Mouse (Mus musculus) erythroid progenitor cell, adult 5-6 weeks (primary cell): Measurements from ENCODE around the gene Hspe1. TPM values are rescaled to one million over a fixed set of nuclear protein-coding genes. Genes with fewer than 3 reads are reported as not detected.

Source experiments
- ATAC-seq: replicated peaks from 2 replicates; pipeline ENCODE4 v1.8.0; 2016; ENCODE audit warnings: moderate number of reproducible peaks, mild to moderate bottlenecking, moderate TSS enrichment, inconsistent platforms; ENCODE audit not compliant: poor library complexity, low FRiP score, severe bottlenecking
- total RNA-seq, 2 experiments: library from RNA; stranded (forward) in 1 of 2; stranded (reverse) in 1 of 2; fragments of 150-400 nt in 1 of 2; fragments of 186-747, 209-891 nt in 1 of 2; gene quantifications; 2 replicates each; pipeline versions ENCODE4 v1.2.3 to v1.2.4; 2015 to 2017; ENCODE audit warnings: low replicate concordance in 2 of 2

Hspe1 gene
- total RNA-seq, 2 experiments from 2014 or later, result 40.1 to 84.3 TPM

GRCm38 (mm10) chr1:55130190-55130916 lies 42.4 kb downstream of the Hspe1 start:
- ATAC-seq, result peak; percentile 11; the same call in 1 of the 2 replicates

GRCm38 (mm10) chr1:55130943-55131401 lies 43.0 kb downstream of the Hspe1 start, which contains the start of gene Mob4:
Gene Mob4 (plus strand): TSS chr1:55131231.
- ATAC-seq, result peak; percentile 89

GRCm38 (mm10) chr1:55131424-55132014 lies 43.6 kb downstream of the Hspe1 start:
- peak; percentile 38 for ATAC-seq

GRCm38 (mm10) chr1:55132308-55132707 lies 44.4 kb downstream of the Hspe1 start:
- ATAC-seq, result no peak

GRCm38 (mm10) chr1:55133173-55133572 lies 45.2 kb downstream of the Hspe1 start:
- no peak for ATAC-seq

GRCm38 (mm10) chr1:55134301-55134700 lies 46.4 kb downstream of the Hspe1 start:
- ATAC-seq, result no peak

- ATAC-seq, result no peak
Measured at GRCm38 (mm10) chr1:55135846-55136245, 47.9 kb downstream of the Hspe1 start.

Other genes with a start within 250 kb of the Hspe1 start
- gene Ankrd44, start 161.7 kb upstream of the Hspe1 start, total RNA-seq (2015; ENCODE audit: low replicate concordance), result 40.4 and 47.4 TPM in 2 replicates
- 13.4 and 18.6 TPM in 2 replicates for gene Ankrd44, start 161.7 kb upstream of the Hspe1 start, total RNA-seq (2017; ENCODE audit: low replicate concordance)
- 230 and 235 TPM in 2 replicates for gene Sf3b1, start 60.7 kb upstream of the Hspe1 start, total RNA-seq (2015; ENCODE audit: low replicate concordance)
- gene Sf3b1, start 60.7 kb upstream of the Hspe1 start, total RNA-seq (2017; ENCODE audit: low replicate concordance), result 189 and 207 TPM in 2 replicates
- 12.6 and 21.0 TPM in 2 replicates for gene Coq10b, start 35.4 kb upstream of the Hspe1 start, total RNA-seq (2015; ENCODE audit: low replicate concordance)
- 10.1 and 26.6 TPM in 2 replicates for gene Coq10b, start 35.4 kb upstream of the Hspe1 start, total RNA-seq (2017; ENCODE audit: low replicate concordance)
- 21.3 and 49.9 TPM in 2 replicates for gene Hspd1, start 111 bp downstream of the Hspe1 start, total RNA-seq (2015; ENCODE audit: low replicate concordance)
- 35.6 and 60.8 TPM in 2 replicates for gene Hspd1, start 111 bp downstream of the Hspe1 start, total RNA-seq (2017; ENCODE audit: low replicate concordance)
- 31.9 and 42.2 TPM in 2 replicates for gene Mob4, start 43.1 kb downstream of the Hspe1 start, total RNA-seq (2015; ENCODE audit: low replicate concordance)
- gene Mob4, start 43.1 kb downstream of the Hspe1 start, total RNA-seq (2017; ENCODE audit: low replicate concordance), result 46.0 and 70.0 TPM in 2 replicates
- gene Rftn2, start 138.7 kb downstream of the Hspe1 start, total RNA-seq (2015; ENCODE audit: low replicate concordance), result not detected in 2 replicates
- not detected in 2 replicates for gene Rftn2, start 138.7 kb downstream of the Hspe1 start, total RNA-seq (2017; ENCODE audit: low replicate concordance)
- 0.84 and 1.4 TPM in 2 replicates for gene Mars2, start 149.0 kb downstream of the Hspe1 start, total RNA-seq (2015; ENCODE audit: low replicate concordance)
- gene Mars2, start 149.0 kb downstream of the Hspe1 start, total RNA-seq (2017; ENCODE audit: low replicate concordance), result 2.7 and 3.7 TPM in 2 replicates